Mouse (Mus musculus): Measurements from ENCODE around the gene Smad3. TPM values are rescaled to one million over a fixed set of nuclear protein-coding genes. Genes with fewer than 3 reads are reported as not detected.

Gene Smad3
- polyA plus RNA-seq, 1 experiment from 2014 or later: 8.7 TPM

DNA sequence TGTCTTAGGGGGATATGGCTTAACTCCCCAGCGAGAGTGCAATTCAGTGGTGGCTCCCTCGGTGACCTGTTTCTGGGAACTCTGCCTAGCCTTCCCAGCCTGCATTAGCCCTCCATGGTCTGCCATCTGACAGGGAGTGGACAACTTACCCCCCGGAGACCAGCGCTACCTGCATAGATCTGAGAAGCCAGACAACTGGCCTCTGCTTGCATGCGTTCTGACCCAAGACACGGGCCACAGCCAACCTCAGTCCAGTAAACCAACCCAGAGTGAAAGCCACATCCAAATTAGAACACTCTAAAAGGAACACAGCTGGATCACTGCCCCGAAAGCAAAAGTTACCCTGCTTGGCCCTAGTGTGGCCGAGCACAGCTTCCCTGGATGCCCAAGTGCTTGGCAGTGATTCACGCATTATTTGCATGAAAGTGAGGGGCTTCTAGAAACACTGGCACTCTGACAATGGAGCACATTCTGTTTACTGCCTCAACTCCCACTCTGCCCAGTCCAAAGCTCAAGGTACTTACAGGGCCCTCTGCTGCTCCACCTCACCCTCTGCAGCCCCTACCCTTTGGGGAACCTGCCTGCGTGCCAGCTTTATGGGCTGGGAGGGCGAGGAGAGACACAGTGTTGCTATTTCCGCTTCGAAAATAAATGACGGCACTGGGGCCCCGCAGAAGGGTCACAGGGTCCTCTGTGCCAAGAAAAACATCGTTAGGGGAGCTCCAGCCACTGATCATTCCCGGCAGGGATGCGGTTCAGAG is 91.0 kb downstream of the Smad3 start:
- peak overlapping the region; percentile 20 for H3K27ac ChIP-seq (replicated peaks)
- 47% methylated on average over 18 of the region's 18 CpGs for WGBS
- peak; percentile 64; the same call in 1 of the 2 replicates for ATAC-seq (ENCODE audit: low FRiP score)

GRCm38 (mm10) chr9:63664792-63665646 is 92.8 kb downstream of the Smad3 start:
- ATAC-seq (ENCODE audit: low FRiP score): no peak
- H3K27ac ChIP-seq (replicated peaks): peak overlapping the region; percentile 42
- no peaks in the 10 kb centered on the region for H3K9me3 ChIP-seq (replicated peaks)
- H3K27me3 ChIP-seq (replicated peaks): no peaks in the 10 kb centered on the region
- WGBS: 36% methylated on average over 13 of the region's 13 CpGs
- H3K36me3 ChIP-seq: 0 out of 2 replicates have a peak, but pooled peaks cover 2% of the 10 kb centered on the region
- peaks cover 51% of the 10 kb centered on the region for H3K4me1 ChIP-seq
- no peak overlapping the region for H3K9ac ChIP-seq (replicated peaks)
- H3K4me3 ChIP-seq (replicated peaks): no peak overlapping the region
- H3K4me2 ChIP-seq: no peak overlapping the region

More for the DNA sequence above, 91.0 kb downstream of the Smad3 start:
- Histone ChIP-seq H3K9ac (replicated peaks) (no peak overlapping the region), H3K4me3 (replicated peaks) (no peak overlapping the region), H3K9me3 (replicated peaks) (no peaks in the 10 kb centered on the region), H3K4me2 (0 out of 2 replicates have a peak overlapping the region, but pooled peaks have one; percentile 11), H3K4me1 (peaks cover 51% of the 10 kb centered on the region), H3K27me3 (replicated peaks) (no peaks in the 10 kb centered on the region), H3K36me3 (0 out of 2 replicates have a peak, but pooled peaks cover 2% of the 10 kb centered on the region)

DNA sequence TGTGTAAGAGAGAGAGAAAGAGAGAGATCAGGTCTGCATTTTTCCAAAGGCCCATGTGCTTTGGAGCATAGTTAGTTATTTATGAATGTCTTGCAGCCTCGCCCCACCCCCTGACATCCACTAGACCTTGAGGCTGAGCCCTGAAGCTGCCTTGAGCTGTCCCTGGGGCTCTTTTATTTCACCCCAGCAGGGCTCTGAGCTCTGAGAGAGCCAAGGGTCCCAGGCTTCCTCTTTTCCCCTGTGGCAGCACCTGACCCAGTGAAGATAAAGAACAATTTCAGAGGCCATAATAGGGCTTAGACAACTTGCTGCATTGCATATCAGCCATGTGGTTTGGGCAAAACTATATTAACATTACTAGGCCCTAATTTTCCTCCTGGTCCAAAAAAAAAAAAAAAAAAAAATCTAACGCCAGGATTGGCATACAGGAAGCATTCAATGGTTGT is 93.5 kb downstream of the Smad3 start:
- H3K27ac ChIP-seq (replicated peaks): 0 out of 2 replicates have a peak overlapping the region, but pooled peaks have one; percentile 42
- no peak overlapping the region for H3K4me2 ChIP-seq
- no peaks in the 10 kb centered on the region for H3K27me3 ChIP-seq (replicated peaks)
- no peak for ATAC-seq (ENCODE audit: low FRiP score)
- H3K4me1 ChIP-seq: peaks cover 53% of the 10 kb centered on the region
- WGBS: 82% methylated on average over 2 of the region's 2 CpGs
- 0 out of 2 replicates have a peak, but pooled peaks cover 2% of the 10 kb centered on the region for H3K36me3 ChIP-seq
- no peaks in the 10 kb centered on the region for H3K9me3 ChIP-seq (replicated peaks)
- H3K4me3 ChIP-seq (replicated peaks): no peak overlapping the region
- no peak overlapping the region for H3K9ac ChIP-seq (replicated peaks)

- H3K27me3 ChIP-seq (replicated peaks): no peaks in the 10 kb centered on the region
- no peak overlapping the region for H3K9ac ChIP-seq (replicated peaks)
- H3K4me3 ChIP-seq (replicated peaks): no peak overlapping the region
- WGBS: 84% methylated on average over 10 of the region's 10 CpGs
- ATAC-seq (ENCODE audit: low FRiP score): no peak
- H3K4me1 ChIP-seq: peaks cover 53% of the 10 kb centered on the region
- no peaks in the 10 kb centered on the region for H3K9me3 ChIP-seq (replicated peaks)
- no peak overlapping the region for H3K27ac ChIP-seq (replicated peaks)
- 0 out of 2 replicates have a peak, but pooled peaks cover 2% of the 10 kb centered on the region for H3K36me3 ChIP-seq
- H3K4me2 ChIP-seq: no peak overlapping the region
Observed at GRCm38 (mm10) chr9:63663222-63663621, 94.6 kb downstream of the Smad3 start.

DNA sequence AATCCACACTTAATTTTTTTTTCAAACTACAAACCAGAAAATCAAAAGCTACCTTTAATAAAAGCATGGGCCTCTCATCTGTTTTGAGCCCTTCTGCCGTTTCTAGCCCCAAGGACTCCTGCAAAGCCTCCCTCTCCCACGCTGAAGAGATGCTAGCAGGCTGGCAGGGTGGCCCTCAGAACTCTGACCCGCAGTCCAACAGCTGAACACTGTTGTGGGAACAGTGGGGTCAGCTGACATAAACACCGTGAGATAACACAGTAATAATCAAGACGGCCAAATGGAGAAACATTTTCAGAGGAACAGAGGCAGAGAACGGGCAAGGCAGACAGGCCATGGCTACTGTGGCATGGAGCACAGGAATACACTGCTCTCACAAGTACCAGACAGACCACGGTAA is 95.0 kb downstream of the Smad3 start:
- Histone ChIP-seq H3K4me2 (no peak overlapping the region), H3K4me1 (peaks cover 49% of the 10 kb centered on the region), H3K36me3 (0 out of 2 replicates have a peak, but pooled peaks cover 2% of the 10 kb centered on the region), H3K9me3 (replicated peaks) (no peaks in the 10 kb centered on the region), H3K27ac (replicated peaks) (no peak overlapping the region), H3K27me3 (replicated peaks) (no peaks in the 10 kb centered on the region), H3K4me3 (replicated peaks) (no peak overlapping the region), H3K9ac (replicated peaks) (no peak overlapping the region)
- ATAC-seq (ENCODE audit: low FRiP score): no peak
- WGBS: 84% methylated on average over 7 of the region's 7 CpGs

- no peaks in the 10 kb centered on the region for H3K27me3 ChIP-seq (replicated peaks)
- no peak overlapping the region for H3K27ac ChIP-seq (replicated peaks)
- no peak overlapping the region for H3K9ac ChIP-seq (replicated peaks)
- peaks cover 35% of the 10 kb centered on the region for H3K4me1 ChIP-seq
- 0 out of 2 replicates have a peak, but pooled peaks cover 2% of the 10 kb centered on the region for H3K36me3 ChIP-seq
- no peaks in the 10 kb centered on the region for H3K9me3 ChIP-seq (replicated peaks)
- no peak overlapping the region for H3K4me3 ChIP-seq (replicated peaks)
- H3K4me2 ChIP-seq: no peak overlapping the region
- no peak for ATAC-seq (ENCODE audit: low FRiP score)
- 97% methylated on average over 3 of the region's 3 CpGs for WGBS
Observed at GRCm38 (mm10) chr9:63660691-63661090, 97.1 kb downstream of the Smad3 start.

GRCm38 (mm10) chr9:63660061-63660460 is 97.7 kb downstream of the Smad3 start:
- Histone ChIP-seq H3K36me3 (0 out of 2 replicates have a peak, but pooled peaks cover 2% of the 10 kb centered on the region), H3K4me2 (no peak overlapping the region), H3K4me3 (replicated peaks) (no peak overlapping the region), H3K9ac (replicated peaks) (no peak overlapping the region), H3K27ac (replicated peaks) (no peak overlapping the region), H3K4me1 (peaks cover 34% of the 10 kb centered on the region), H3K9me3 (replicated peaks) (no peaks in the 10 kb centered on the region), H3K27me3 (replicated peaks) (no peaks in the 10 kb centered on the region)
- no peak for ATAC-seq (ENCODE audit: low FRiP score)
- WGBS: 91% methylated on average over 4 of the region's 4 CpGs

- peaks cover 34% of the 10 kb centered on the region for H3K4me1 ChIP-seq
- H3K27ac ChIP-seq (replicated peaks): no peak overlapping the region
- 67% methylated on average over 5 of the region's 5 CpGs for WGBS
Observed at GRCm38 (mm10) chr9:63658970-63659371, 98.8 kb downstream of the Smad3 start.

GRCm38 (mm10) chr9:63658436-63658835 is 99.4 kb downstream of the Smad3 start:
- no peak overlapping the region for H3K4me3 ChIP-seq (replicated peaks)
- no peaks in the 10 kb centered on the region for H3K27me3 ChIP-seq (replicated peaks)
- WGBS: 92% methylated on average over 9 of the region's 9 CpGs
- no peaks in the 10 kb centered on the region for H3K9me3 ChIP-seq (replicated peaks)
- no peak for ATAC-seq (ENCODE audit: low FRiP score)
- H3K27ac ChIP-seq (replicated peaks): no peak overlapping the region
- no peak overlapping the region for H3K4me2 ChIP-seq
- H3K36me3 ChIP-seq: 0 out of 2 replicates have a peak, but pooled peaks cover 1% of the 10 kb centered on the region
- H3K4me1 ChIP-seq: peaks cover 39% of the 10 kb centered on the region
- H3K9ac ChIP-seq (replicated peaks): no peak overlapping the region

More at GRCm38 (mm10) chr9:63658970-63659371, 98.8 kb downstream of the Smad3 start:
- ATAC-seq (ENCODE audit: low FRiP score): no peak
- no peak overlapping the region for H3K9ac ChIP-seq (replicated peaks)
- H3K4me2 ChIP-seq: no peak overlapping the region
- no peaks in the 10 kb centered on the region for H3K9me3 ChIP-seq (replicated peaks)
- no peak overlapping the region for H3K4me3 ChIP-seq (replicated peaks)
- H3K36me3 ChIP-seq: 0 out of 2 replicates have a peak, but pooled peaks cover 2% of the 10 kb centered on the region
- H3K27me3 ChIP-seq (replicated peaks): no peaks in the 10 kb centered on the region

GRCm38 (mm10) chr9:63657167-63657566 is 100.6 kb downstream of the Smad3 start:
- Histone ChIP-seq H3K4me1 (peaks cover 47% of the 10 kb centered on the region), H3K27ac (replicated peaks) (no peak overlapping the region), H3K27me3 (replicated peaks) (no peaks in the 10 kb centered on the region), H3K4me3 (replicated peaks) (no peak overlapping the region), H3K4me2 (no peak overlapping the region), H3K9ac (replicated peaks) (no peak overlapping the region), H3K9me3 (replicated peaks) (no peaks in the 10 kb centered on the region), H3K36me3 (no peaks in the 10 kb centered on the region)
- no peak for ATAC-seq (ENCODE audit: low FRiP score)
- WGBS: 88% methylated on average over 4 of the region's 4 CpGs

GRCm38 (mm10) chr9:63655092-63655491 is 102.7 kb downstream of the Smad3 start:
- H3K27me3 ChIP-seq (replicated peaks): no peaks in the 10 kb centered on the region
- no peaks in the 10 kb centered on the region for H3K9me3 ChIP-seq (replicated peaks)
- peaks cover 63% of the 10 kb centered on the region for H3K4me1 ChIP-seq
- no peak for ATAC-seq (ENCODE audit: low FRiP score)
- H3K36me3 ChIP-seq: no peaks in the 10 kb centered on the region
- no peak overlapping the region for H3K4me3 ChIP-seq (replicated peaks)
- 22% methylated on average over 1 of the region's 1 CpGs for WGBS
- H3K27ac ChIP-seq (replicated peaks): no peak overlapping the region
- H3K4me2 ChIP-seq: no peak overlapping the region
- H3K9ac ChIP-seq (replicated peaks): no peak overlapping the region

All from neural tube, embryonic 15.5 days (tissue).